Mouse (Mus musculus) urinary bladder, postnatal 25 days (tissue): ENCODE results near the gene S100pbp.

Experiments used
- DNase-seq: peaks from one replicate; pipeline ENCODE4 v3.0.0; 2022; ENCODE audit warnings: low spot score

The S100pbp gene

DNA sequence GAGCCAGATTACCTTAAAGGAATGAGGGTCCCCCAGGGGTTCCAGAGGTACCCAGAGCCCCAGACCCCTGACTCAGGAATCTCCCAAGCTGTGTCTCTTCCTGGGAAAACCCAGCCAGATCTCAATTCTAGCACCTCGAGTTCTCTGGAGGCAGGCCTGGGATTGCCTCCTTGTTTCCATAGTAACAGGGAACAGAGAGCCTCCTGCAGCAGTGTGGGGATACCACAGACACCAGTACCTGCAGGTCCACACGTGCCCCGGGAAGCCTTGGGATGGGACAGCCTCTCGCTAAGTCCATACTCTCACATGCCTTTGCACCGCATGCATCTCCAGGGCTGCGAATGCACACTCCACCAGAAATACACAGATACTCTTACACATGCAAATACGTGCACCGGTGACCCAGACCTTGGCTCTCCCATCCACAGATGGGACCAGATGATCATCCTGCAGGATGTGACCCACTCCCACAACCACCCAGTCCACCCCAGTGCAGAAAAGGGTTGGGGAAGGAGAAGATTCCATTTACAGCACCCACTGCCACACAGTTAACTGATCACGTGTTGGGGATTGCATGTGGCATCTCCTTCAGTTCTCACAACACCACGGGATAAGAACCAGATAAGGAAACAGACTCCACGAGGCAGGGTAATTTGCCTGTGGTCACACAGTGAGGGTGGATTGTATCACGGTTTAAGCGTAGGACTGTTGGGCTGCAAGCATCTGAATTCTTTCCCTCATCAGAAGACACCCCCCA is 60.8 kb downstream of the S100pbp start:
- DNase-seq = no peak

DNA sequence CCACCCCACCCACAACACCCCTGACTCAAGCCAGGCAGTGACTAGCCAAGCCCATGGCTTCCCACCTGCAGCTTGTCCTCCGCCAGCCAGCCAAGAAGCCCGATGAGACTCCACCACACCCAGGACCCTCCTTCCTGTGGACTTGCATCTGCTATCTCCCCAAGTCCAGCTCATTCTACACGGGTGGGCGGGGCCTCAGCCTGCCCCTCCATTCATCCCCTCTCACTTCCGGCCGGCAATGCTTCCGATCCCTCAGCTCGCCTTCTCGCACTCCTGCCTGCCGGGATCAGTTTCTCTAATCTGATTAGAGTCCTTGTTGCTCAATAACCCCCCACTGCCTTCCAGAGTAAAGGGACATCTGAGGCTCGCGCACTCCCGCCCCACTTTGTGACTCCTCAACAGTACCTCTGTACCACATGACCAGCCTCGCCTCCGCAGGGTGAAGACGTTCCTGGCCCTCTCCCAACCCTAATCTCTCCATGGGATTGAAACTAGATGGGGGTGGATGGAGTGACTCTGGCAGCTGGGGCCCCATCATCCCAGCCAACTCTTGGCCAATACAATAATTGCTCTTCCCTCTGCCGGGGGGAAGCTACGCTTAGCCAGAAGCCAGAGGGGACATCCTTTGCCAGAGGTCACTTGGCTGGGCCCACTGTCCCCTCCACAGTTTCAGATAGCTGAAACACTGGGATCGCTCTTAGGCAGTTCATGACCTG is 63.6 kb downstream of the S100pbp start:
- DNase-seq = no peak

GRCm38 (mm10) chr4:129124652-129125146 is 64.8 kb downstream of the S100pbp start:
- no peak for DNase-seq

DNA sequence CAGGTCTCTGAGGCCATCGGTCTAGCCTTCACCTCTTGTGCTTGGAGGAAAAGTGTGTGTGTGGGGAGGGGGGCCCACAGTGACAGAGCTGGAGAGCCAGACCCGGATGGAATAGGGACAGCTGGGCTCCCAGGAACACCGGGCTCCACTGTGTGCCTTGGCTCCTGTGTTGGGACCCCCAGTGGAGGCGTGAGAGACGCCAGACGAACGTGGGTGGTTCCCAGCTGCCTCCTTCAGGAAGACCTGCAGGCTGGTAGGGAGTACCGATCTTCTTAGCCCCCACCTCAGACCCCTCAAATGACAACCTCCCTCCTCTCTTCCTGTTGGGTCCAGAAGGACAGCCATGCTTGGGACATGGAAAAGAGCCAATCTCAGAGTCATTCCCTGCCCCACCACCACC is 66.8 kb downstream of the S100pbp start:
- DNase-seq = no peak

- DNase-seq = no peak
Measured at GRCm38 (mm10) chr4:129122107-129122506, 67.4 kb downstream of the S100pbp start.

GRCm38 (mm10) chr4:129121569-129122086 is 67.9 kb downstream of the S100pbp start, which contains the start of gene Hpca:
Gene Hpca, minus strand, starts transcription at chr4:129122036.
- DNase-seq = no peak

DNA sequence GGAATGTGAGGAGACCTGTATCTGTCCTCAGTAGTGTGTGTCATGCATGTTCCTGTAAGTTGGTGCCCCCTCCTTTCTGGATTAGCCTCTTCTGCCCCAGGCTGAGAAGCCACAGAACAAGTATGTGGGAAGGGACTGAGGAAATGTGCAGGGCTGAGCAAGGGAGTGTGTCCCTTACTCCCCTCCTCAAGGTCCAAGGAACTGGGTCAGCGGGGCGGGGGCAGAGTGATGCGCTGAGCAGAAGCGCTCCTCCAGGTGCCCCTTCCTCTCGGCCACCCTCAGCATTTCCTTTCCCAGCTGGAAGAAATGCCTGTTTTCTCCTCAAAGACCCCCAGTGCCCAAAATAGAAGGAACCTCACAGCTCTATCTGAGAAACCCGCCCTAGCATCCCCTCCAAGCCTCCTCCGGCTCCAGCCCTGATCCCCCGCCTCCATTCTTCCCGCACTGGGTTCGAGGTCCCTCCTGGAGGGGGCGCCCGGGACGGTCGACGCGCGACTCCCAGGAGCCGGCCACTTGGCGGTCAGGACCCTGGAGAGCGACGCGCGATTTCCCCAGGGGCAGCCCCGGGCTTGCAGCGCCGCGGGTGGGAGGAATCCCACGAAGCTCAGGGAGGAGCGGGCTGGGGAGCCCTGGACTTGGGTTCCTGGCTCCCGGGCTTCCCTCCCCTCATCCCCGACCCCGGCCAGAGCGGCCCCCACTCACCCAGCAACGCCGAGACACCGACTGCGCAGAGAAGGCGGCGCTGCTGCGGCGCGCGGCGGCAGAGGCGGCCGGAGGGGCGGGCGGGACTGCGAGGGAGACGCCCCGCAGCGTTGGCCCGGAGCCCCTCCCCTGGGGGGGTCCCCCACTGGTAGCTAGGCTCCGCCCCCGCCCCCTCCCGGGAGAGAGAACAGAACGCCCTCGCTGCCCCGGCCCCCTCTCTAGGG is 68.7 kb downstream of the S100pbp start:
- peak; percentile 72 for DNase-seq

DNA sequence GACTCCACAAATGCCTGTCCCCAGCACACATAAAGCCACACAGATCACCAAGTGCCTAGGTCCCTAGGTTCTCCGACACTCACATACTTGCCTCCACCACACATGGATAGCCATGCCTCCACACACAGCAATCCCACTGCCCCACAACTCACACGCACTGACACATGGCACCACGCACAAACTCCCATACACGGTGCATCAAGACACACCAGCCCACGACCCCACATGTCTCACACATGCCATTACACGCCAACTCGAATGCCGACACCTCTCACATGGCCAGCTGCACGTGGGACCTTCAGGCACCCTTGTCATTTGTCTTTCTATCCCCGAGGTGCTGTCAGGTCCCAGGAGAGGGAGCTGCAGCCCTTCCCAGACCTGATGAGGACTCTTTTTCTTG is 69.8 kb downstream of the S100pbp start:
- no peak for DNase-seq

DNA sequence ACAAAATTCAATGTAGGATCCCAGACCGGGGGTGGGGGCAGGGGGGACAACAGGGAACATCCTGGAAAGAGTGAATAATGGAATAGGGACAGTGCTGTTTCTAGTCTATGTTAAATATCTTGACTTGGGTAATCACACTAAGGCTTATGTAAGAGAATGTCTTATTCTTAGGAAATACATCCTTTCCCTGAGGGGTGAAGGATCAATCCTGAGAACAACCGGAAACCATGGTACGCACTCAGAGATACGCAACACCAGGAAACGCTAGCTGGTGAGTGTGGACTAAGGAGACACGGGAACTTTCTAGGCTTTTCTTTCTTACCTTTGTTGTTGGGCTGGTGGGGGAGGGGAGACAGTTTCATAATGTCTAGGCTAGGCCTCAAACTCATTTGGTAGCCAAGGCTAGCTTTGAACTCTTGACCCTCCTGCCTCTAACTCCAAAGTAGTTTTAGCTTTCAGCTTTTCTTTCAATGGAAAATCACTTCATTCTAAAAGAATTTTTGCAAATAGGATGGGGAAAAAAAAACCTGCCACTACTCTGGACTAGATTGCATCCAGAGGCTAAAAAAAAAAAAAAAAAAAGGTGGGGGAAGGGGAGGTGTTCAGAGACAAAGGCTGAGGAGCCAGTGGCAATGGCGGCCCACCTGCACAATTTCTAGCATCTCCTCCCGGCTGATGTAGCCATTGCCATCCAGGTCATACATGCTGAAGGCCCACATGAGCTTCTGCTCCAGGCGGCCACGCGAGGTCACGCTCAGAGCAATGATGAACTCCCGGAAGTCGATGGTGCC is 71.6 kb downstream of the S100pbp start:
- DNase-seq = no peak

DNA sequence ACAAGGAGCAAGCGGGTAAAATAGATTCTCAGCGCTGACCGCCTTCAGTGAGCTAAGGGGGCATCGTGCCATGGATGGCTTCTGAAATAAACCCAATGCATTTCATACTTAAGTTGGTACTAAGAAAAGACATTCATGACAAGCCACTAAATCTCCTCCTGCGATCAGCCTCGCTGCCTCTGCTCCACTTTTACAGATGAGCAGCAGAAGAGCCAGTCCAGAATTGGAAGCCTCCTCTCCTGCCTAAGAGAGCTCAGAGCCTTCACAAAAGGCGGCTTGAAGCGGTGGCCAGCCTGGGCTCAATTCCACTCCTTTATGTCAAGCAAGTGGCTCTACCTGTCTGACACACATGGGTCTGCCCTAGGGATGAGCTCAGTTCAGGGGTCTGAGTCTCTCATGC is 72.8 kb downstream of the S100pbp start:
- DNase-seq = no peak

DNA sequence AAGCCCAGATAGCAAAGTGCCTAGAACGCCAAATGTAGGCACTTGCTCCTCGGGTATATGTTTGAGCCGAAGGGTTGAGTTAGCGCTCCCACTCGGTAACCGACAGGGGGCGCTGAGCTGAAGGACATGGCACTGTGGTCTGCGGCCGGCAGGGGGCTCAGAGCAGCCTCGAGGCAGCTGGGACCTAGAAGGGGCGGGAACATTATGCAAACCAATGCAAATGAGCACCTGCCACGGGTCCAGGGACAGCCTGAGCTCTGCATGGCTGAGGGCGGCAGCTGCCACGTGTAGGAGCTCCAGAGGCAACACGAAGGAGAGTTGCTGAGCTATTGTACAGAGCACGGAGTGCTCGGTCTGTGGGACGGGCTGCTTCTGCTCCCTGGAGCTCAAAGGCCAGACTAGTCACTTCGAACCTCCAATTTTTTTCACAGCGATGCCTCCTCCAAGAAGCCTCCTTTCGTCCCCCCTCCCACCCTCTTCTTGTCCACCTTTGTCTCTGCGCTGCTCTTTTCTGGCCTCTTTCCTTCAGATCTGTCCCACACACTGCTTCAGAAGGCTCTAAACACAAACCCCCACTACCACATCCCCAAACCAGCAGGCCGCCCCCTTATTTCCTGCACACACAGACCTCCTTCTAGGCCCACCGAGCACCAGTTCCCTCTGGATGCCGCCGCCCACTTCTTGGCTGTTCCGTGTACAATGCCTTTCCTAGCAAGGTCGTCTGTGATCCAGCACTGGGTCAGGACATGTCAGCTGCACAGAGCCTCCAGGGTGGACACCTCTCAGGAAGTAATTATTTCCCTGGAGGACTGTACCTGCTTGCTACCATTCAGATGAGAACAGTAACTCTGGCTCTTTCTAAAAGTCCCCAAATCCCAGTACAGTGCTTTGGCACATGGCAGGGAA is 76.2 kb downstream of the S100pbp start:
- peak; percentile 43 for DNase-seq

GRCm38 (mm10) chr4:129112231-129112630 is 77.3 kb downstream of the S100pbp start:
- no peak for DNase-seq

- no peak for DNase-seq
Measured at GRCm38 (mm10) chr4:129111350-129111749, 78.2 kb downstream of the S100pbp start.

GRCm38 (mm10) chr4:129110804-129111203 is 78.7 kb downstream of the S100pbp start:
- DNase-seq = no peak

DNA sequence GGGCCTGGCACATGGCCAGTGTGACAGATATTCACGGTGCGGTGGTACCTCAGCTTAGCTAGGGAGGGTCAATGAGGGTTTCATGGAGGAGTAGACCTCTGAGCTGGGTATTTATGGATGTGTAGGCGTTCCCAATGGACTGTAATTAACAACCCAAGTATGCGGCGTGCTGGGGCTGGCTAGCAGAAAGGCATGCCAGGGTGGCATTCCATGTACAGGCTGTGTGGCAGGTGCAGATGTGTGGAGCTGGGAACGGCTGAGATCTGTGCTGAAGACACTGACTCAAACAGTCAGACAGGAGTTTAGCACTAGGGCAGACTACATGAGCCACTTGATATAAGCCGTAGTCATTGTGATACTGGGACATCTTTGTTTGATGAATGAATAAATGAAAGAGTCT is 80.9 kb downstream of the S100pbp start:
- no peak for DNase-seq

- no peak for DNase-seq
Measured at GRCm38 (mm10) chr4:129107348-129107899, 82.1 kb downstream of the S100pbp start.

DNA sequence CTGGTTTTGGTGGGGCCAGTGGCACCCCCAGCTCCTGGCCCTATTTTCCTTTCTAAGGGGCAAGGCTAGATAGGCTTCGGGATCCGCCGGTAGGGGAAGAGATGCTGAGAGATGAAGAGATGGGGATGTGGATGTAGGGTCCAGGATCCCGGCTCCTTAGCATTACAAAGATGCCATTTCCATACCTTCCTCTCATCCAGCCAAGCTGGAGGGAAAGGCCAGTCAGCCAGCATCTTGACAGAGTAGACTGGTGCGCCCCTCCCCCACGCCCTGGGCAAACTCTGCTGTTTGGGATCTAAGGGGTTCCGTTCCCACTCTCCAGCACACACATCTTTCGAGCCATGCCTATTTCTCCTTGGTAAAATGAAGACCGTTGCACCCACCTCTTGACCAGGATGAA is 83.5 kb downstream of the S100pbp start:
- no peak for DNase-seq

- DNase-seq = peak; percentile 73
Measured at GRCm38 (mm10) chr4:129105356-129105755, 84.2 kb downstream of the S100pbp start, which contains the start of gene Tmem54. Gene Tmem54, plus strand, starts transcription at chr4:129105548.

GRCm38 (mm10) chr4:129102133-129102829 is 87.2 kb downstream of the S100pbp start:
- no peak for DNase-seq
